Mouse (Mus musculus) limb, embryonic 14.5 days (tissue): Measurements from ENCODE around the gene Plcd3. TPM values are rescaled to one million over a fixed set of nuclear protein-coding genes. Genes with fewer than 3 reads are reported as not detected.

Experiments used
- ATAC-seq: fragments of 200-750 bp; cut with Nextera tagmentation; 2 replicates; pipeline ENCODE4 v1.8.0; 2017; ENCODE audit warnings: low read depth, moderate number of reproducible peaks, moderate TSS enrichment; ENCODE audit not compliant: low FRiP score
- DNase-seq: peaks from one replicate; pipeline ENCODE4 v3.0.0-alpha.2; 2015; ENCODE audit warnings: low spot score
- H3K27ac ChIP-seq: fragments of 300-500 bp; sonication (generic); replicated peaks from 2 replicates; pipeline ENCODE4 v1.5.1; 2014; ENCODE audit warnings: low read depth, mild to moderate bottlenecking, low read length, moderate library complexity, mixed read lengths
- H3K27me3 ChIP-seq: fragments of 300-500 bp; sonication (generic); 2 replicates; pipeline ENCODE4 v1.6.1; 2014; ENCODE audit warnings: low read length, mixed read lengths; ENCODE audit not compliant: control insufficient read depth, insufficient read depth
- H3K36me3 ChIP-seq: fragments of 300-500 bp; sonication (generic); 2 replicates; pipeline ENCODE4 v1.6.1; 2014; ENCODE audit warnings: mild to moderate bottlenecking, low read length, moderate library complexity, mixed read lengths; ENCODE audit not compliant: control insufficient read depth, insufficient read depth
- H3K4me1 ChIP-seq: fragments of 300-500 bp; sonication (generic); 2 replicates; pipeline ENCODE4 v1.6.1; 2014; ENCODE audit warnings: antibody characterized with exemption, low read length, mixed read lengths; ENCODE audit not compliant: control insufficient read depth, insufficient read depth
- H3K4me2 ChIP-seq: fragments of 300-500 bp; sonication (generic); replicated peaks from 2 replicates; pipeline ENCODE4 v1.6.1; 2014; ENCODE audit warnings: low read depth, mild to moderate bottlenecking, low read length, moderate library complexity; ENCODE audit not compliant: severe bottlenecking
- H3K4me3 ChIP-seq: fragments of 300-500 bp; sonication (generic); replicated peaks from 2 replicates; pipeline ENCODE4 v1.5.1; 2014; ENCODE audit warnings: low read length
- H3K9ac ChIP-seq: fragments of 300-500 bp; sonication (generic); 2 replicates; pipeline ENCODE4 v1.6.1; 2014; ENCODE audit warnings: mild to moderate bottlenecking, low read depth, low read length, moderate library complexity; ENCODE audit not compliant: severe bottlenecking
- H3K9me3 ChIP-seq: fragments of 300-500 bp; sonication (generic); 2 replicates; pipeline ENCODE4 v1.6.1; 2016; ENCODE audit warnings: low read length; ENCODE audit not compliant: control insufficient read depth
- POLR2A ChIP-seq: fragments of 200-500 bp; IDR thresholded peaks from 2 replicates; pipeline ENCODE4 v1.8.0; 2012; ENCODE audit warnings: inconsistent platforms, mild to moderate bottlenecking, moderate library complexity, borderline replicate concordance; ENCODE audit not compliant: insufficient read depth, insufficient read length; ENCODE audit errors: extremely low read depth
- WGBS: fragments of 180-500 bp; shearing (Covaris S2); extraction: QIAGEN DNeasy Blood & Tissue Kit; methylation state at CpG from one replicate; pipeline ENCODE4 v1.1.7; 2014; 5-methylcytosine and 5-hydroxymethylcytosine counted together
- polyA plus RNA-seq, 2 experiments: library from polyadenylated mRNA; depleted of rRNA in 1 of 2; stranded (reverse) in 1 of 2; unstranded in 1 of 2; fragments of >200 nt; fragmentation: Nextera tagmentation in 1 of 2; extraction: Ambion mirVana in 1 of 2; gene quantifications; 2 replicates each; pipeline versions ENCODE4 v1.2.1 to v1.2.3; 2012 to 2014

Gene Plcd3
- polyA plus RNA-seq, 2 experiments: 3.8 to 10.3 TPM

GRCm38 (mm10) chr11:103028176-103028891 lies 73.1 kb downstream of the Plcd3 start, which contains the start of the genes Nmt1 and Dcakd:
TSS of gene Nmt1 (plus strand) at chr11:103028190.
TSS of gene Dcakd (minus strand) at chr11:103028333.
- H3K9me3 ChIP-seq: no peaks in the 10 kb centered on the region
- under 1% methylated on average over 36 of the region's 36 CpGs for WGBS
- H3K4me3 ChIP-seq: peak within 1 kb of the TSS; percentile 77
- peak within 1 kb of the TSS; percentile 72 for H3K9ac ChIP-seq
- H3K27ac ChIP-seq: peak within 1 kb of the TSS; percentile 63
- peaks cover 12% of the 10 kb centered on the region for H3K4me1 ChIP-seq
- ATAC-seq (peak; percentile 98), DNase-seq (peak; percentile 98)
- peaks cover 15% of the 10 kb centered on the region; the same call in 1 of the 2 replicates for H3K36me3 ChIP-seq
- peak; percentile 65; the same call in 1 of the 2 replicates for TF ChIP-seq POLR2A
- H3K4me2 ChIP-seq: peak within 1 kb of the TSS; percentile 74
- H3K27me3 ChIP-seq: no peaks in the 10 kb centered on the region

- H3K9ac ChIP-seq: peak overlapping the region; percentile 72
- peak overlapping the region; percentile 63 for H3K4me2 ChIP-seq
- H3K4me1 ChIP-seq: peaks cover 12% of the 10 kb centered on the region
- no peak for TF ChIP-seq POLR2A
- DNase-seq: peak; percentile 28
- H3K27ac ChIP-seq: peak overlapping the region; percentile 63
- peaks cover 15% of the 10 kb centered on the region; the same call in 1 of the 2 replicates for H3K36me3 ChIP-seq
- peak; percentile 35 for ATAC-seq
- H3K9me3 ChIP-seq: no peaks in the 10 kb centered on the region
- no peaks in the 10 kb centered on the region for H3K27me3 ChIP-seq
- H3K4me3 ChIP-seq: peak overlapping the region; percentile 77
- WGBS: 13% methylated on average over 8 of the region's 8 CpGs
Observed at GRCm38 (mm10) chr11:103027570-103028175, 73.8 kb downstream of the Plcd3 start.

GRCm38 (mm10) chr11:103026901-103027300 lies 74.6 kb downstream of the Plcd3 start:
- no peak for ATAC-seq
- Histone ChIP-seq H3K27me3 (no peaks in the 10 kb centered on the region), H3K9ac (peak overlapping the region; percentile 72; the same call in 1 of the 2 replicates), H3K9me3 (no peaks in the 10 kb centered on the region), H3K4me1 (peaks cover 12% of the 10 kb centered on the region), H3K4me2 (peak overlapping the region; percentile 63), H3K27ac (no peak overlapping the region), H3K36me3 (peaks cover 17% of the 10 kb centered on the region; the same call in 1 of the 2 replicates), H3K4me3 (peak overlapping the region; percentile 77)
- no peak for DNase-seq
- TF ChIP-seq POLR2A: no peak
- 81% methylated on average over 3 of the region's 3 CpGs for WGBS

- H3K27me3 ChIP-seq: no peaks in the 10 kb centered on the region
- TF ChIP-seq POLR2A: no peak
- H3K4me3 ChIP-seq: no peak overlapping the region
- H3K36me3 ChIP-seq: peaks cover 20% of the 10 kb centered on the region
- ATAC-seq (no peak), DNase-seq (no peak)
- H3K9me3 ChIP-seq: no peaks in the 10 kb centered on the region
- H3K9ac ChIP-seq: no peak overlapping the region
- no peak overlapping the region for H3K27ac ChIP-seq
- H3K4me1 ChIP-seq: peaks cover 8% of the 10 kb centered on the region
- no peak overlapping the region for H3K4me2 ChIP-seq
- 90% methylated on average over 3 of the region's 3 CpGs for WGBS
Observed at GRCm38 (mm10) chr11:103023974-103024373, 77.5 kb downstream of the Plcd3 start.

- peaks cover 16% of the 10 kb centered on the region for H3K36me3 ChIP-seq
- no peak overlapping the region for H3K4me2 ChIP-seq
- H3K27ac ChIP-seq: no peak overlapping the region
- H3K9me3 ChIP-seq: no peaks in the 10 kb centered on the region
- no peak overlapping the region for H3K9ac ChIP-seq
- ATAC-seq (no peak), DNase-seq (no peak)
- no peaks in the 10 kb centered on the region for H3K27me3 ChIP-seq
- TF ChIP-seq POLR2A: no peak
- H3K4me1 ChIP-seq: peaks cover 6% of the 10 kb centered on the region; the same call in 1 of the 2 replicates
- 71% methylated on average over 3 of the region's 3 CpGs for WGBS
- H3K4me3 ChIP-seq: no peak overlapping the region
Observed at GRCm38 (mm10) chr11:103020713-103021335, 80.6 kb downstream of the Plcd3 start.

Other genes with a start within 250 kb of the Plcd3 start
- 95.0 and 113 TPM in 2 replicates for gene Eftud2, start 220.7 kb downstream of the Plcd3 start, polyA plus RNA-seq (2012; rRNA removed)
- gene Eftud2, start 220.7 kb downstream of the Plcd3 start, polyA plus RNA-seq (2014; fragmentation: Nextera tagmentation; extraction: Ambion mirVana): 137 and 149 TPM in 2 replicates
- 0.34 and 0.41 TPM in 2 replicates for gene Ccdc103, start 220.5 kb downstream of the Plcd3 start, polyA plus RNA-seq (2012; rRNA removed)
- 0.50 and 1.0 TPM in 2 replicates for gene Ccdc103, start 220.5 kb downstream of the Plcd3 start, polyA plus RNA-seq (2014; fragmentation: Nextera tagmentation; extraction: Ambion mirVana)
- 0.04 TPM in 1 of 2 replicates, not detected in the other for gene Fam187a, start 216.5 kb downstream of the Plcd3 start, polyA plus RNA-seq (2012; rRNA removed)
- gene Fam187a, start 216.5 kb downstream of the Plcd3 start, polyA plus RNA-seq (2014; fragmentation: Nextera tagmentation; extraction: Ambion mirVana): not detected in 2 replicates
- gene Gfap, start 200.7 kb downstream of the Plcd3 start, polyA plus RNA-seq (2012; rRNA removed): 0.48 and 0.65 TPM in 2 replicates
- gene Gfap, start 200.7 kb downstream of the Plcd3 start, polyA plus RNA-seq (2014; fragmentation: Nextera tagmentation; extraction: Ambion mirVana): 0.48 and 0.50 TPM in 2 replicates
- 24.5 and 30.3 TPM in 2 replicates for gene Kif18b, start 176.5 kb downstream of the Plcd3 start, polyA plus RNA-seq (2012; rRNA removed)
- gene Kif18b, start 176.5 kb downstream of the Plcd3 start, polyA plus RNA-seq (2014; fragmentation: Nextera tagmentation; extraction: Ambion mirVana): 6.1 and 7.2 TPM in 2 replicates
- 3.3 and 4.8 TPM in 2 replicates for gene C1ql1, start 155.0 kb downstream of the Plcd3 start, polyA plus RNA-seq (2012; rRNA removed)
- 1.9 and 3.8 TPM in 2 replicates for gene C1ql1, start 155.0 kb downstream of the Plcd3 start, polyA plus RNA-seq (2014; fragmentation: Nextera tagmentation; extraction: Ambion mirVana)
- 45.9 and 48.9 TPM in 2 replicates for gene Nmt1, start 73.5 kb downstream of the Plcd3 start, polyA plus RNA-seq (2012; rRNA removed)
- 50.2 and 53.9 TPM in 2 replicates for gene Nmt1, start 73.5 kb downstream of the Plcd3 start, polyA plus RNA-seq (2014; fragmentation: Nextera tagmentation; extraction: Ambion mirVana)
- 182 and 259 TPM in 2 replicates for gene Dcakd, start 73.3 kb downstream of the Plcd3 start, polyA plus RNA-seq (2012; rRNA removed)
- gene Dcakd, start 73.3 kb downstream of the Plcd3 start, polyA plus RNA-seq (2014; fragmentation: Nextera tagmentation; extraction: Ambion mirVana): 173 and 185 TPM in 2 replicates
- gene Acbd4, start within 50 bp of the Plcd3 start, polyA plus RNA-seq (2012; rRNA removed): 11.2 and 14.2 TPM in 2 replicates
- 20.2 and 25.2 TPM in 2 replicates for gene Acbd4, start within 50 bp of the Plcd3 start, polyA plus RNA-seq (2014; fragmentation: Nextera tagmentation; extraction: Ambion mirVana)
- gene Hexim1, start 14.6 kb upstream of the Plcd3 start, polyA plus RNA-seq (2012; rRNA removed): 17.7 and 21.1 TPM in 2 replicates
- gene Hexim1, start 14.6 kb upstream of the Plcd3 start, polyA plus RNA-seq (2014; fragmentation: Nextera tagmentation; extraction: Ambion mirVana): 7.5 and 8.4 TPM in 2 replicates
- 9.4 and 10.8 TPM in 2 replicates for gene Hexim2, start 30.8 kb upstream of the Plcd3 start, polyA plus RNA-seq (2012; rRNA removed)
- gene Hexim2, start 30.8 kb upstream of the Plcd3 start, polyA plus RNA-seq (2014; fragmentation: Nextera tagmentation; extraction: Ambion mirVana): 8.6 and 11.1 TPM in 2 replicates
- 3.7 and 3.8 TPM in 2 replicates for gene Fmnl1, start 69.4 kb upstream of the Plcd3 start, polyA plus RNA-seq (2012; rRNA removed)
- 2.5 and 2.6 TPM in 2 replicates for gene Fmnl1, start 69.4 kb upstream of the Plcd3 start, polyA plus RNA-seq (2014; fragmentation: Nextera tagmentation; extraction: Ambion mirVana)
- gene 1700023F06Rik, start 106.9 kb upstream of the Plcd3 start, polyA plus RNA-seq (2012; rRNA removed): 0.56 and 0.57 TPM in 2 replicates
- gene 1700023F06Rik, start 106.9 kb upstream of the Plcd3 start, polyA plus RNA-seq (2014; fragmentation: Nextera tagmentation; extraction: Ambion mirVana): 0.88 and 1.5 TPM in 2 replicates
- gene Spata32, start 116.8 kb upstream of the Plcd3 start, polyA plus RNA-seq (2012; rRNA removed): not detected in 2 replicates
- gene Spata32, start 116.8 kb upstream of the Plcd3 start, polyA plus RNA-seq (2014; fragmentation: Nextera tagmentation; extraction: Ambion mirVana): not detected in 2 replicates
- gene Map3k14, start 165.8 kb upstream of the Plcd3 start, polyA plus RNA-seq (2012; rRNA removed): 10.0 and 11.6 TPM in 2 replicates
- 4.0 and 4.6 TPM in 2 replicates for gene Map3k14, start 165.8 kb upstream of the Plcd3 start, polyA plus RNA-seq (2014; fragmentation: Nextera tagmentation; extraction: Ambion mirVana)